Mouse (Mus musculus): ENCODE results near the gene Numbl.

GRCm38 (mm10) chr7:27323001-27323400, 64.8 kb downstream of the Numbl start:
- TF ChIP-seq CTCF (IDR thresholded peaks at IDR 0.05; ENCODE audit: low read depth) (no peak), EP300 (IDR thresholded peaks at IDR 0.05; ENCODE audit: low read depth) (no peak)
